In genomic region chr3:130129635-130130206, GRCm38 (mm10) we compare ENCODE assay signal across 10 mouse cellular contexts. TPM values are rescaled to one million over a fixed set of nuclear protein-coding genes. Genes with fewer than 3 reads are reported as not detected.
DNase-seq lines count a peak whose midpoint lies in the region; ATAC-seq and TF ChIP-seq lines count a peak whose summit lies in the region.
"Had no signal": no experiment of that assay in that cellular context is flagged by ENCODE, and none has a peak within 500 bp of the region (broad histone marks: within the 10 kb centered on the region; RNA-seq: fewer than 3 reads in every experiment).

No protein-coding gene starts in this region.

- H3K79me2 ChIP-seq in liver, adult 2 months (ENCODE audit: control insufficient read depth, insufficient read depth, low read length): no peaks in the 10 kb centered on the region

- H3K9ac ChIP-seq in forebrain, embryonic 14.5 days (ENCODE audit: low read length): no peak overlapping the region
- H3K9ac ChIP-seq in forebrain, embryonic 15.5 days (replicated peaks): no peak overlapping the region
- no peak overlapping the region for H3K9ac ChIP-seq in liver, adult 2 months (ENCODE audit: low read depth, low read length)
- no peak overlapping the region for H3K9ac ChIP-seq in liver, embryonic 12.5 days
- H3K9ac ChIP-seq in hindbrain, embryonic 16.5 days (ENCODE audit: low read depth, low read length): no peak overlapping the region
- H3K9ac ChIP-seq: heart, embryonic 13.5 days had no signal

- peak; percentile 17 for DNase-seq in forebrain, embryonic 14.5 days (ENCODE audit: low spot score)
- DNase-seq in liver, adult 2 months (ENCODE audit: extremely low read depth, low read depth, low spot score): peak; percentile 4
- no peak for DNase-seq in Patski (ENCODE audit: low read depth, low spot score)
- DNase-seq in ovary, postnatal 14 days (ENCODE audit: low spot score): no peak
- DNase-seq in B cell, adult 2 months: no peak

- no peaks in the 10 kb centered on the region for H3K4me1 ChIP-seq in forebrain, embryonic 14.5 days (ENCODE audit: control insufficient read depth, insufficient read depth, low read length)
- peaks cover 3% of the 10 kb centered on the region; the same call in 1 of the 2 replicates for H3K4me1 ChIP-seq in forebrain, embryonic 15.5 days
- peaks cover 4% of the 10 kb centered on the region; the same call in 1 of the 2 replicates for H3K4me1 ChIP-seq in liver, adult 2 months (ENCODE audit: control insufficient read depth, insufficient read depth, low read length)
- no peaks in the 10 kb centered on the region for H3K4me1 ChIP-seq in liver, embryonic 12.5 days
- no peaks in the 10 kb centered on the region; the same call in 1 of the 2 replicates for H3K4me1 ChIP-seq in hindbrain, embryonic 16.5 days (ENCODE audit: control insufficient read depth, insufficient read depth, low read depth, low read length)
- H3K4me1 ChIP-seq: heart, embryonic 13.5 days had no signal

- H3K36me3 ChIP-seq in forebrain, embryonic 14.5 days (ENCODE audit: control insufficient read depth, insufficient read depth, low read length): no peaks in the 10 kb centered on the region
- H3K36me3 ChIP-seq in forebrain, embryonic 15.5 days: no peaks in the 10 kb centered on the region
- H3K36me3 ChIP-seq in liver, adult 2 months (ENCODE audit: control insufficient read depth, insufficient read depth, low read length): no peaks in the 10 kb centered on the region
- no peaks in the 10 kb centered on the region for H3K36me3 ChIP-seq in liver, embryonic 12.5 days
- no peaks in the 10 kb centered on the region for H3K36me3 ChIP-seq in hindbrain, embryonic 16.5 days (ENCODE audit: control insufficient read depth, insufficient read depth, low read length)
- H3K36me3 ChIP-seq: heart, embryonic 13.5 days had no signal

- ATAC-seq in forebrain, embryonic 14.5 days: no peak
- no peak; the same call in 1 of the 2 replicates for ATAC-seq in forebrain, embryonic 15.5 days (replicated peaks)
- no peak for ATAC-seq in liver, embryonic 12.5 days
- no peak for ATAC-seq in Patski
- peak; percentile 17; the same call in 1 of the 2 replicates for ATAC-seq in hindbrain, embryonic 16.5 days

- CTCF ChIA-PET in Patski (lab: Charles Lee): interaction anchor here (1.1 to 1.5 kb wide), 2 partner anchors 9 to 18 kb away, joined by 3 to 5 read pairs; no protein-coding TSS in a partner anchor

- no peak overlapping the region for H3K4me2 ChIP-seq in forebrain, embryonic 14.5 days (ENCODE audit: low read length)
- no peak overlapping the region for H3K4me2 ChIP-seq in forebrain, embryonic 15.5 days (replicated peaks)
- no peak overlapping the region for H3K4me2 ChIP-seq in liver, embryonic 12.5 days
- H3K4me2 ChIP-seq in hindbrain, embryonic 16.5 days (ENCODE audit: low read length): no peak overlapping the region
- H3K4me2 ChIP-seq: heart, embryonic 13.5 days had no signal

- no peak overlapping the region for H3K27ac ChIP-seq in forebrain, embryonic 14.5 days (ENCODE audit: low read depth, low read length)
- no peak overlapping the region for H3K27ac ChIP-seq in forebrain, embryonic 15.5 days (replicated peaks)
- H3K27ac ChIP-seq in liver, adult 2 months (replicated peaks; ENCODE audit: insufficient read depth, low read depth, low read length): no peak overlapping the region
- no peak overlapping the region for H3K27ac ChIP-seq in liver, embryonic 12.5 days
- no peak overlapping the region for H3K27ac ChIP-seq in hindbrain, embryonic 16.5 days (ENCODE audit: low read depth, low read length)
- H3K27ac ChIP-seq: heart, embryonic 13.5 days had no signal

- no peak for TF ChIP-seq POLR2A in liver, adult 2 months (IDR thresholded peaks at IDR 0.05; ENCODE audit: extremely low read depth, insufficient read depth, low read length)

- in situ Hi-C loops in Patski (cut with MboI; ENCODE audit: low pct_unique_long_range_greater_than_20kb): no loop called here

- H3K27me3 ChIP-seq in forebrain, embryonic 14.5 days (replicated peaks; ENCODE audit: control insufficient read depth, insufficient read depth, low read length): no peaks in the 10 kb centered on the region
- H3K27me3 ChIP-seq in forebrain, embryonic 15.5 days: no peaks in the 10 kb centered on the region
- no peaks in the 10 kb centered on the region for H3K27me3 ChIP-seq in liver, adult 2 months (ENCODE audit: control insufficient read depth, insufficient read depth, low read length)
- no peaks in the 10 kb centered on the region for H3K27me3 ChIP-seq in liver, embryonic 12.5 days (replicated peaks)
- H3K27me3 ChIP-seq in Patski: no peaks in the 10 kb centered on the region
- H3K27me3 ChIP-seq in hindbrain, embryonic 16.5 days (replicated peaks; ENCODE audit: control insufficient read depth, insufficient read depth, low read length): no peaks in the 10 kb centered on the region
- H3K27me3 ChIP-seq: heart, embryonic 13.5 days had no signal

- WGBS in forebrain, embryonic 14.5 days: 68% methylated on average over 10 of the region's 10 CpGs
- WGBS in forebrain, embryonic 15.5 days: 63% methylated on average over 10 of the region's 10 CpGs
- WGBS in liver, adult 2 months: 36% methylated on average over 10 of the region's 10 CpGs
- WGBS in liver, embryonic 12.5 days (ENCODE audit: insufficient replicate concordance): 42% methylated on average over 10 of the region's 10 CpGs
- 60% methylated on average over 10 of the region's 10 CpGs for WGBS in hindbrain, embryonic 16.5 days

- H3K9me3 ChIP-seq in forebrain, embryonic 14.5 days (replicated peaks; ENCODE audit: control insufficient read depth, low read length): no peaks in the 10 kb centered on the region
- H3K9me3 ChIP-seq in forebrain, embryonic 15.5 days: no peaks in the 10 kb centered on the region
- no peaks in the 10 kb centered on the region for H3K9me3 ChIP-seq in liver, embryonic 12.5 days (replicated peaks)
- no peaks in the 10 kb centered on the region for H3K9me3 ChIP-seq in hindbrain, embryonic 16.5 days (ENCODE audit: control insufficient read depth, low read length)
- H3K9me3 ChIP-seq: heart, embryonic 13.5 days had no signal

- POLR2A ChIA-PET in Patski (lab: Charles Lee): interaction anchor here (0.5 kb wide), 1 partner anchor 33 kb away, joined by 3 read pairs; no protein-coding TSS in a partner anchor

- H3K4me3 ChIP-seq in forebrain, embryonic 14.5 days (ENCODE audit: low read depth, low read length): no peak overlapping the region
- no peak overlapping the region for H3K4me3 ChIP-seq in forebrain, embryonic 15.5 days
- H3K4me3 ChIP-seq in liver, adult 2 months (ENCODE audit: insufficient read depth, low read depth, low read length): no peak overlapping the region
- H3K4me3 ChIP-seq in liver, embryonic 12.5 days: no peak overlapping the region
- no peak overlapping the region for H3K4me3 ChIP-seq in hindbrain, embryonic 16.5 days (ENCODE audit: low read length)
- H3K4me3 ChIP-seq: erythroblast, embryonic 14.5 days; heart, embryonic 13.5 days had no signal

- TF ChIP-seq CTCF in liver, adult 2 months (IDR thresholded peaks at IDR 0.05; ENCODE audit: low read depth, low read length): peak; percentile 35; the same call in 1 of the 2 replicates
- peak; percentile 45 for TF ChIP-seq CTCF in Patski (IDR thresholded peaks at IDR 0.05)

RNA-seq across cellular contexts. Expression of gene Col25a1, which starts 1.6 kb away (rescaled TPM):
- 2.5 and 3.4 TPM in 2 replicates for polyA plus RNA-seq in forebrain, embryonic 14.5 days (2014; fragmentation: Nextera tagmentation; extraction: Ambion mirVana)
- polyA plus RNA-seq in forebrain, embryonic 15.5 days (2015; fragmentation: Nextera tagmentation; extraction: Ambion mirVana): 3.8 and 4.4 TPM in 2 replicates
- 0.09 and 0.27 TPM in 2 replicates for total RNA-seq in liver, adult 2 months (2014; rRNA removed)
- polyA plus RNA-seq in liver, adult 2 months (2012; rRNA removed): 0.04 and 0.05 TPM in 2 replicates
- polyA plus RNA-seq in liver, embryonic 12.5 days (2016; fragmentation: Nextera tagmentation; extraction: Ambion mirVana): 3.7 and 4.2 TPM in 2 replicates
- 0.03 TPM for polyA plus RNA-seq in Patski (2021)
- 4.8 and 5.0 TPM in 2 replicates for polyA plus RNA-seq in hindbrain, embryonic 16.5 days (2015; fragmentation: Nextera tagmentation; extraction: Ambion mirVana)

Comparison
In these comparisons a context has a peak if more than half of its experiments do, and no peak if none do; other contexts are left out.
1. DNase-seq: peak in forebrain, embryonic 14.5 days (single experiment) and liver, adult 2 months (single experiment); none in Patski (single experiment), ovary, postnatal 14 days (single experiment) and B cell, adult 2 months (0 of 2).